Mouse (Mus musculus) cerebellum, adult (tissue): ENCODE measurements around the gene Gpatch3.

ENCODE experiments used
- ATAC-seq: cut with Nextera tagmentation; 2 replicates; pipeline ENCODE4 v1.9.2; 2017; ENCODE audit warnings: mild to moderate bottlenecking, moderate library complexity, mixed read lengths; ENCODE audit not compliant: insufficient number of reproducible peaks, low FRiP score, low TSS enrichment

The Gpatch3 gene

DNA sequence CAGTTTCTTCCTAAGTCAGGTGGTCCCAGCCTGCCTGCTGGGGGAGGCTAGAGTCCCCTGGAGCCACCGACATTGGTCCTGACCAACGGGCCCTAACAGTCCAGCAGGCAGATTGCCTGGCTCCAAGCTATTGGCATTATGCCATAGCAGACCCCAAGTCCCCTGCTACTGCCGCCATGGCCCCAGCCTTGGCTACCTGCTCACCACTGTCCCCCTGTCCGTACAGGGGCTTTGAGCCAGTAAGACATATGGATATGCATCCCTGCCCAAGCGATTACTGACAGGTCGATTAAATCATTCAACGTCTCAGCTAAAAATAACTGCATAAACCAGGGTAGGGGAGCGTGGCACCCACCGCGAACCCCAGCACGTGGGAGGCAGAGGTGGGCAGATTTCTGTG, 43.4 kb downstream of the Gpatch3 start:
- no peak for ATAC-seq

DNA sequence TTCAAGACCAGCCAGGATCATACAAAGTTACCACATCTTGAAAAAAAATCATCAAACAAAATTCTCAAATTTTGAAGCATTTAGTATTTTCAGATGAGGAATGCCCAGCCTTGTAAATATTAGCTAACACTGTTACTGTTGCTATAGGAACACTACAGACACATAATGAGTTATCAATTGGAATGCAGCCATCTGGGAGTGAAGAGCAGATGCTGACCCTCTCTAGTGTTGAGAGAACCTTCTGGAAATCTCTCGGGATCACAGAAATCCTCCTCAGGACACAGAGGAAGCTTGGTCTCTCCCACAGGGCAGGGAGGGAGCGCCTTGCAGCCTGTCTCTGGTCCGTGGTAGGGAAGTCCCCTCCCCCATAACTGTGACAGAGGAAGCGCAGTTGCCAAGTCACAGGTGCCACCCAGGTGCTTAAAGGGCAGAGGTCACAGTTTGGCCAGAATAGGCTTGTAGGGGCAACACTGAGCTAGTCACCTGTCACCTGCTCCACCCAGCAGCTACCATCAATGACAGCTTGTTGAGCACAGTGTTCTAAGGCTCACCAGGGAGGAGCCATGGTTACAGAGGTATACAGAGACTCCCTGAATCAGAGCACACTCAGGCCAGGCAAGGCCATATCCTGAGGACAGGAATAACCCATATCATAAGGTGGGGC, 45.1 kb downstream of the Gpatch3 start:
- ATAC-seq: no peak

DNA sequence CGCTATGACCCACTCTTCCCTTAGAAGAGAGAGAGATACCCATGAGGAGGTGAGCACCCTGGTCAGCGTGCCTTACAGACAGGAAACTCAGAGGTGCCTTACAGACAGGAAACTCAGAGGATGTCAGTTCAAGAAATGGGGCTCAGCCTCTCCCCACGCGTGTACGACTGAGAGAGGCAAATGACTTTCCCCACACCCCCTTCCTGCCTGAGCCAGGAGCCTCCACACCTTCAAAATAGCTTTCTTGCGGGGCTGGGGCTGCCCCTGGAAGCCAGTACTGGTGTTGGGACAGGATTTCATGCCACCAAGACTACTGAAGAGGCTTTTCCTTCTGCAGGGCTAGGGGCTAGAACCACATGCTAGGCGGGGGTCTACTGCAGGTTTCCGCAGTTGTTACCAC, 46.1 kb downstream of the Gpatch3 start:
- ATAC-seq: no peak

DNA sequence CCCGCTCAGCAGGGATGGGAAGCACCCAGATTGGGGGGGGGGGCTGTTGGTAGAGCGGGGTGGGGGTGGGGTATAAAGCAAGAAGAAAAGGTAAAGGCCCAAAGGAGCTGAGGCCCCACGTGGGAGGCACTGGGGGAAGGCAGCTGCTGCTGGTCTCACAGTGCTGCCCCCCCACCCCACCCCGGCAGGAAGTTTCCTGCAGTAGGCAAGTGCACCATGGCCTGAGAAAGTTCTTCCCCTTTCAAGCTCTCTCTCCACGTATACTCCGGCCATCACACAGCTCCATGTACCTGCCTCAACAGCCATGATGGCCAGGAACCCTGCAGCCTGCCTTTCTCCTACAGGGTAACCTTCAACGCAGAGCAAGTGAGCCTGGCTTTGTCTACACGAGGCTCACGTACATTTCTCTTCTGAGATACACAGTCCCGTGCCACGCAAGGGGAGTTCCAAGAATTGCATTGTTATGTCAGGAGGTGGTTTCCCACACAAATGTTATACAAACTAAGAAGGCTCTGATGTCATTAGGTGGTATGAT, 47.7 kb downstream of the Gpatch3 start:
- ATAC-seq: no peak

DNA sequence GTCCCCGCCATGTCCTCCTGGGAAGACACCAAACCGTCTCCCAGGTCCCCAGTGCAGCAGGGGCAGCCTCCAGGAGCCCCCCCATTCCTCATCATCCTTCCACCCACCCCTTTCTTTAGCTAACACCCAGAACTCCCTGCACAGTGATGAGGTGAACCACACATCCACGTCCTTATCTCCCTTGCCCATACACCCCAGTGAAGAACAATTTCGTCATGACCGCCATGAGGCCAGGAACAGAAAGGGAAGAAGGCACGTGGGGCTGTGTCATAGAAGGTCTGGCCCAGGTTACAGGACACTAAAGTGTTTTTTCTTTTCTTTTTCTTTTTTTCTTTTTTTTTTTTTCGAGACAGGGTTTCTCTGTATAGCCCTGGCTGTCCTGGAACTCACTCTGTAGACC, 50.3 kb downstream of the Gpatch3 start:
- no peak for ATAC-seq

DNA sequence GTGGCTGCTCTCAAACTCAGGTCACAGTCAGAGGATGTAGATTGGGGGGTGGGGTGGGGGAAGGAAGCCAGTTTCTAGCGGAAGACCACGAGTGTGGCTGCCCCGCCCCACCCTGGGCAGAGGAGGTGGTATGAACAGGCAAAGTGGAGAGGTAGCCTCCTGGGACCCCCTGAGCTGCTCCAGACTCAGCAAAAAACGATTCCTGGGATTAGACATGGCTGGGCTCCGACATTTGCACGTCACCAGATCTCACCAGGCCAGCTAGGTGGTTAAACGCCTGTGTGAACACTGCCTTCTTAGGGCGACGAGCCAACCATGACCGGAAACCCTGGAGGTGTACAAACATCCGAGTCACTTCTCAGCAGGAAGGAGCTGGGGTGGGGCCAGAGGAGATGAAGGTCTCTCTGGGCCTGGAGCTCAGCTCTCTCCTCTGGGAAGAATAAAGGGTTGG, 51.1 kb downstream of the Gpatch3 start:
- no peak for ATAC-seq

DNA sequence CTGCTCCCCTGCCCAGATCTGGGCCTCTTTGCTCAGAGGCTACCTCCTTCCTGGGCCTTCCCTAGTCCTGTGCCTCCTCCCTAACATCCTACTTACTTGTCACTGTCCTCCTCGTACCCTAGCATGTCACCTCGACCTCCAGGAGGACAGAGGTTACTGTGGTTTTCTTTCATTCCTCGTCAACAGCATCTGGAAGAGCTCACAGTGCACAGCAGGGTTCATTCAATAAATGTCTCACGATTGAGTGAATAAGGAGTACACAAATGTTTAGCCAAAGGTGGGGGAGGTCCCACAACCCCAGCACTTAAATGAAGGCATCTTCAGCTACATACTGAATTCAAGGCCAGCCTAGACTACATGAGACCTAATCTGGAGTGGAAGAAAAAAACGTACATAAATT, 51.7 kb downstream of the Gpatch3 start:
- ATAC-seq: no peak

DNA sequence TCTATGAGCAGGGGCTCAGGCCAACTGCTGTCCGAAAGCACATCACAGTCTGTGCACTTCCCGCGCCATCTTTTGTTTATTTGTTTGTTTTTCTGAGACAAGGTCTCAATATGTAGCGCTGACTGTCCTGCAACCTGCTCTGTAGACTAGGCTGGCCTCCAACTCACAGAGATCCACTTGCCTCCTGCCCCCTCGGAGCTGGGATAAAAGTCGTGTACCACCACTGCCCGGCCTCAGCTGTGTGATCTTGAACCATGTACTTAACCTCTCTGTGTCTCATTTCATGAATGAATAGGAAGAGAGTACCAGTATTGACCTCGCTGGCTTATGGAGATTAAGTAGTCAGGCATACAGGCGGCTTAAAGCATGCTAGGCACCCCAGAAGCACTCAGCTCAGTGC, 52.1 kb downstream of the Gpatch3 start:
- ATAC-seq: no peak

DNA sequence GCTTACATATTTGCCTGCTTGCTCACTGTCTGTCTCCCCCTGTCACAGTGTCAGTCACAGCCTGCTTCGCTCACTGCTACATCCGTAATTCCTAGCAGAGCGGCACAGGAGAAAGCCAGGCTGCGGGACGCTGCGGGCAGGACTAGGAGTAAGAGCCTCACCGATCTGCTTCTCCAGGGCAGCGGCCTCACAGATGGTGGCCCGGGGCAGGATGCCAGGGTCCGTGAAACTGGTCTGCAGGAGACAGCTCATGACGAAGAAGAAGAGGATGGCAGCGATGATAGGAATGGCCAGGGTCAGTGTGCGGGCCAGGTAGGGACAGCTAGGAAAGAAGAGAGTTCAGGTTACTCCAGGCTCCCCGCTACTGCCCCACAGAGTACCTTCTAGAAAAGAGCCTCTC, 52.5 kb downstream of the Gpatch3 start:
- ATAC-seq: no peak

DNA sequence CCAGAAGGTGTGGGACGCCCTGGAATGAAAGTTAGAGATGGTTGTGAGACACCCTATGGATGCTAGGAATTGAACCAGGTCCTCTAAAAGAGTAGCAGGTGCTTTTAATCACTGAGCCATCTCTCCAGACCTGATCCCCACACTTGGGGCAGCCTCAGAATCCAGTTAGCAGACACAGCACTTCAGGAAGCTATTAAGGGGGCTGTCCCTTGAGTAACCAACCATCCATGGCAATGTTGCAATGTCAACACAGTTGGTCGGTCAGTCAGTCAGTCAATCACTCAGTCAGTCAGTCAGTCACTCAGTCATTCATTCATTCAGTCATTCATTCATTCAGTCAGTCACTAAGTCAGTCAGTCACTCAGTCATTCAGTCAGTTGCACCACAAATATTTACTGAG, 54.0 kb downstream of the Gpatch3 start:
- no peak for ATAC-seq

DNA sequence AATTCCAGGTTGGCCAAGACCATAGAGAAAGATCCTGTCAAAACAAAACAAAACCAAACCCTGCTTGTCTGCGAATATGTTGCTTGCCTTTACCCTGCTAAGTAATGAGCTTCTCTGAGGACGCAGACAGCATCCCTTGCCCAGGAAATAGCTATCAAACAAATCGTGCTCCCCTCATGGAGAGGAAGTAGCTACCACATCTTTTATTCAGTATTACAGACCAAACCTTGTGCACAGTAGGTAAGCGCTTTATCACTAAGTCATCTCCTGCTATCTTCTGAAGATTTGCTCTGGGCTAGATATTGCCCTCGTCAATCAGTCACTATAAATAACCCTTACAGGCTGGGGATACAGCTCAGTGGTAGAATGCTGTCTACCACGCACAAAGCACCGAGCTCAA, 54.6 kb downstream of the Gpatch3 start:
- no peak for ATAC-seq

DNA sequence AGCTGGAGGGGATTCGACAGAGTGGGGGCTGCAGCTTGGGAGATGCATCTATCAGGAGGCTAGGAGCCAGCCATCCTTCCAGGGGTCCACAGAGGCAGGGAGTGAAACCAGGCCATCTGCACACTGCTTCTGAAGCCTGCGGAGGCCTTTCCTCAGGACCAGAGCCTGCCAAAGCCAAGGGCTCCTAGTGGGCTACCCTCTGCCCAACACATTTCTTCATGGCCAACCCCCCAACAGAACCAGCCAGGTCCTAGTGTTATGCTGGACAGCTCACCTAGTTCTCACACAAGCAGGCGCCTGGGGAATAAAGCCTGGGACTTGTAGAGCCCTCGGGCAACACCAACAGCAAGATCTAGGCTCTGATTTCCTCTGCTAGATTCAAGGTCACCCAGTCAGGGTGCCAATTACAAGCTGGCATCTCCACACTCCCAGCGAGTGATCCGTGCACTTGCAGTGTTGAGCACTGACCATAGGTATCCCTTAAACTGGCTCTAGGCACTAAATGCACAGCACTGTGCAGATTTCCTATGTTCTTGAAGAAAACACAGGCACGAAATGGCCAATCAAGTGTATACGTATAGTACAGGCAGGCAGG, 55.9 kb downstream of the Gpatch3 start:
- ATAC-seq: peak; percentile 41; the same call in 1 of the 2 replicates

DNA sequence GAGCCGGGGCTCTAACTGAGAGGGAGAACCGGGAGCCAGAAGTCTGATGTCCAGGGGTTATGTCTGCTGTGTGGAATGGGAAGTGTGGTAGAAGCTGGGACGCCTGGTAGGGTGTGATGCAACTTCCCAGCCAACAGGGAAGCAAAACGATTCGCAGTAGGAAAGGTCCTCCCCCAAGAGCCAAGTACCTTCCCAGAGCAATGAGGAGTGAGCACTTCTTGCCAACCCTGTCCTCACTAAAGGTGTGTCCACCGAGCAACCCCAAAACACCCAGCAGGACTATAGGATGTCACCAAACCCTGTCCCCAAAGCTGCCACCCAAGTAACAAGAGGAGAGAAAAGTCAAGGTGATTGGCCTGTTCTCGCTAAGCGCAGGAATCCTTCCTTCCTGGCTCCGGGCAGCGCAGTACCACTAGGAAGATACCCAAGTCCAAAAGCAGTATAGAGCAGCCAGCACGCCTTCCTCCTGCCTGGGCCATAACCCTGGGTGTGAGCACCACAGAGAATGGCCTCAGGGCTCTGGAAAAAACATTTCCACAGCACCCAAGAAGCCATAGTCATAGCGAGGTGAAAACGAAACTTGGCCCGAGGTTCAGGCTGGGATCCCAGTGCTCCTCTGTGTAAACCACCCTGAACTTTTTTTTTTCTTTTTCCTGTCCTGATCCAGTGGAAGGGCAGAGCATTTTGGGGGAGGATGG, 56.7 kb downstream of the Gpatch3 start:
- no peak for ATAC-seq

DNA sequence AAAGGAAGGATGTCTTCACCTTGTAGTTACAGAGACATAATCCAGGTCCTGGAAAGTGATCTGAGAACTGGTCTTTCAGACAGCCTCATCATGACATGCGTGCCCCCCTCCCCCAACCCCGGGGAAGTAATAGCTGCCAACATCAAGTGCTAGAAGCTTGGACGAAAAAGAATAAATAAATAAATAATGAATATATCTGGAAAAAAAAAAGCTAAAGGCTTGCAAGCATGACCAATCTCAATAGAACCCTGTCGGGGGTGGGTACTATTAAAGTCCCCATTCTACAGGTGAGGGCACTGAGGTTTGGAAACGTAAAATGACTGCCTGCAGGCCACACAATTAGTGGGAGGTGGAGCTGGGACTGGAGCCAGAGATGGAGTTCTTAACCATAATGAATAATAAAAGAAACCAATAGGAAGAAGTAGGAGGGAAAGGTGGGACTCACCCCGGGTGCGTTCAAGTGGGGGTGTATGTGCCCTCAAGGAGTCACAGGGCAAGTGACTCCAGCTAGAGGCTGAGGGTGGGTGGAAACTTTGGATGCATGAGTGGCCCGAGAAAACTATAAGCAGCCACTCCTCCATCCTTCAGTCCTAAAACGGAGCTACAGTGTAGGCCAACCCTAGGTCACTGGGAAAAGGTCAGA, 57.3 kb downstream of the Gpatch3 start:
- no peak for ATAC-seq

DNA sequence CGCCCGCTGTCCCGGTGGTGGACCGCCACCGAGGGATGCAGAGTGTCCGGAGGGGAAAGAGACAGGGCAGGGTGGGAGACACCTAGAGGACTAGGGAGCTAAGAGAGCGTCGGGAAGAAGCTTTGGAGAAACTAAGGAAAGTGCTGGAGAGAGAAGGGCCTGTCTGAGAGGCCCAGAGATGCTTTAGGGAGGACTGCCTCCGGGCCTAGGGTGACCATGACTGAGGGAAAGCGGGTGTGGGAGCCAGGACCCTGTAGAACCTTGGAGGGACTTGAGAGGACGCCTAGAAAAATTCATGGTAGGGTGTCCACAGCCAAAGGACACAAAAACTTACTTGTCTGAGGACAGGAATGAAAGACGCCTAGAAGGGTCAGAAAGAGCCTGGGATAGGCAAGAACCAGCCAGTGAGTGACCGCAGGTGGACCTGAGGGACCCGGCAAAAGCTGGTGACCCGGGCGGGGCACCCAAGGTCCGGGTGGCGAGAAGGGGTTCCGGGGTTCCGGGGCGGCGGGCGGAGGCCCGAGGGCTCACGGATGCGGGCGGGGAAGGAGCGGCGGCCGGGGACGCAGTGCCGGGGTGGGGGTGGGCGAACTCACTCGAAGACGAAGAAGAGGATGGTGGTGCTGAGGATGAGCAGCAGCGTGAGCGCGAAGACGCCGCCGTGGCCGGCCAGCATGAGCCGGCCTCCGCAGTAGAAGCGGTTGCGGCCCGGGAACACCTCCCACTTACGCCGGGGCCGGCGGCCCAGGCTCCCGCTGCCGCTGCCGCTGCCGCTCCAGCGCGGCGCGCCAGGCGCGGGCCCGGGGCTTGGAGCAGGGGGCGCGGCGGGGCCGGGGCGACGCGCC, 58.2 kb downstream of the Gpatch3 start:
- ATAC-seq: peak; percentile 16; the same call in 1 of the 2 replicates

DNA sequence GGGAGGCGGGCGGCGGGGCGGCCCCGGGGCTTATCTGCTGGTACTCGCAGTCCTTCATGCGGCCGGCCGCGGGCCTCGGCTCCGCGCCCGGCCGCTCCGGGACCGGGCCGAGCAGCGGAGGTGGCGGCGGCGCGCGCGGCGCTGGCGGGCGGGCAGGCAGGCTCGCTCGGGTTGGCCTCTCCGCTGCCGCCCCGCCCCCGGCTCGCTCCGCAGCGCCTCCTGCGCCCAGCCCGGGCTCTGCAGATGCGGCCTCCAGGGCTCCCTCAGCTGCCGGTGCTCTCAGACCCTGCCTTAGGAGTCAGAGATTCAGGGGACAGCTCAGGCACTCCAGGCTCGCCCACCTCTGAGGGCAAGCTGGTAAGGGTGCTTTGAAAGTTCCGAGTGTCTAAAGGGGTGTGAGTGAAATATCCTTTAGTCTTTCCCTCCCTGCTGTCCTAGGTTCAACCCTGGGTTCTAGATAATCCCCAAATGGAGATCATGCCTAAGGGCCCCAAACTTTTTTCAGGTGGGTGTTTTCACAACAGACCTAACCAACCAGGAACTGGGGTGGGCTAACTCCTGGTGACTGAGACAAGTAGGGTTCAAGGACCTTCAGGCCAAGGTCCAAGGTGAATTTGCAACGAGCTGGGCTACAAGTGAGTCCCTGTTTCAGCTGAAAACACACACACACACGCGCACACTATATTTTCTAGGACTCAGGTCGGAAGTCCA, 58.9 kb downstream of the Gpatch3 start:
- ATAC-seq: peak; percentile 84; the same call in 1 of the 2 replicates
